Mouse (Mus musculus) 416B (cell line): ENCODE results near the gene Med20.
A peak's percentile ranks its signal among the peaks of the same experiment; 100 is the strongest.
"Not testable (repeated sequence)": the region's sequence is repeated elsewhere in the genome, so short reads cannot be mapped to it uniquely, and the experiment has no call there.

Experiments
- DNase-seq: peaks from one replicate; pipeline ENCODE4 v3.0.0; 2011; ENCODE audit warnings: low read depth

Gene Med20

GRCm38 (mm10) chr17:47628851-47629676 is 17.7 kb downstream of the Med20 start:
- DNase-seq, result peak; percentile 97

- DNase-seq, result no peak
Observed at GRCm38 (mm10) chr17:47629717-47630677, 18.6 kb downstream of the Med20 start.

- DNase-seq, result no peak
Observed at GRCm38 (mm10) chr17:47630678-47631065, 19.3 kb downstream of the Med20 start, which contains the start of gene Usp49. Gene Usp49, plus strand, starts transcription at chr17:47630690.

GRCm38 (mm10) chr17:47632181-47632840 is 20.9 kb downstream of the Med20 start:
- no peak for DNase-seq

- no peak for DNase-seq
Observed at GRCm38 (mm10) chr17:47633999-47634770, 22.8 kb downstream of the Med20 start.

GRCm38 (mm10) chr17:47642992-47643391 is 31.6 kb downstream of the Med20 start:
- DNase-seq, result peak; percentile 49

GRCm38 (mm10) chr17:47646683-47647082 is 35.3 kb downstream of the Med20 start:
- peak; percentile 93 for DNase-seq

GRCm38 (mm10) chr17:47648966-47649365 is 37.6 kb downstream of the Med20 start:
- no peak for DNase-seq

GRCm38 (mm10) chr17:47651953-47652352 is 40.6 kb downstream of the Med20 start:
- no peak for DNase-seq

GRCm38 (mm10) chr17:47654346-47654745 is 43.0 kb downstream of the Med20 start:
- not testable (repeated sequence) for DNase-seq

- DNase-seq, result no peak
Observed at GRCm38 (mm10) chr17:47655697-47656096, 44.3 kb downstream of the Med20 start.

GRCm38 (mm10) chr17:47657901-47658300 is 46.5 kb downstream of the Med20 start:
- no peak for DNase-seq

- DNase-seq, result peak; percentile 28
Observed at GRCm38 (mm10) chr17:47658741-47659243, 47.4 kb downstream of the Med20 start.

GRCm38 (mm10) chr17:47663009-47663713 is 51.8 kb downstream of the Med20 start:
- DNase-seq, result no peak

- no peak for DNase-seq
Observed at GRCm38 (mm10) chr17:47664474-47664873, 53.1 kb downstream of the Med20 start.

GRCm38 (mm10) chr17:47669166-47669565 is 57.8 kb downstream of the Med20 start:
- DNase-seq, result no peak

- DNase-seq, result no peak
Observed at GRCm38 (mm10) chr17:47671988-47672310, 60.6 kb downstream of the Med20 start.

GRCm38 (mm10) chr17:47672311-47673111 is 61.1 kb downstream of the Med20 start:
- DNase-seq, result no peak
